Mouse (Mus musculus) spleen, embryonic (tissue): Measurements from ENCODE around the gene Cib4.

ENCODE experiments used
- CTCF ChIA-PET: fragments of 350-600 bp; sonication (Branson Sonifier 250); formaldehyde crosslinking; loops from one replicate; lab custom pipeline; 2022; lab: Charles Lee

Gene Cib4

GRCm38 (mm10) chr5:30574367-30574766 lies 28.7 kb upstream of the Cib4 start:
- CTCF ChIA-PET: no interaction called here

GRCm38 (mm10) chr5:30571820-30572219 lies 26.2 kb upstream of the Cib4 start:
- CTCF ChIA-PET: no interaction called here

GRCm38 (mm10) chr5:30568479-30568878 lies 22.8 kb upstream of the Cib4 start:
- CTCF ChIA-PET: no interaction called here

- CTCF ChIA-PET: no interaction called here
Observed at GRCm38 (mm10) chr5:30559986-30560493, 14.4 kb upstream of the Cib4 start.

GRCm38 (mm10) chr5:30559421-30559820 lies 13.8 kb upstream of the Cib4 start:
- CTCF ChIA-PET: no interaction called here

- CTCF ChIA-PET: no interaction called here
Observed at GRCm38 (mm10) chr5:30556284-30556683, 10.6 kb upstream of the Cib4 start.

- CTCF ChIA-PET: no interaction called here
Observed at GRCm38 (mm10) chr5:30554981-30555380, 9.3 kb upstream of the Cib4 start.

GRCm38 (mm10) chr5:30553936-30554335 lies 8.3 kb upstream of the Cib4 start:
- CTCF ChIA-PET: no interaction called here

- CTCF ChIA-PET: no interaction called here
Observed at GRCm38 (mm10) chr5:30552006-30552405, 6.4 kb upstream of the Cib4 start.

- CTCF ChIA-PET: no interaction called here
Observed at GRCm38 (mm10) chr5:30551022-30551638, 5.5 kb upstream of the Cib4 start.

GRCm38 (mm10) chr5:30550334-30551021 lies 4.8 kb upstream of the Cib4 start:
- CTCF ChIA-PET: interaction anchor here (0.6 kb wide), 1 partner anchor 514 kb away, joined by 12 read pairs; no protein-coding TSS in a partner anchor

- CTCF ChIA-PET: no interaction called here
Observed at GRCm38 (mm10) chr5:30548681-30549080, 3.0 kb upstream of the Cib4 start.

- CTCF ChIA-PET: no interaction called here
Observed at GRCm38 (mm10) chr5:30536051-30536570, 9.5 kb downstream of the Cib4 start.

GRCm38 (mm10) chr5:30534637-30535036 lies 11.0 kb downstream of the Cib4 start:
- CTCF ChIA-PET: no interaction called here

GRCm38 (mm10) chr5:30528906-30529305 lies 16.7 kb downstream of the Cib4 start:
- CTCF ChIA-PET: no interaction called here

GRCm38 (mm10) chr5:30527129-30527528 lies 18.5 kb downstream of the Cib4 start:
- CTCF ChIA-PET: no interaction called here

- CTCF ChIA-PET: no interaction called here
Observed at GRCm38 (mm10) chr5:30525920-30526836, 19.5 kb downstream of the Cib4 start.

GRCm38 (mm10) chr5:30524213-30524612 lies 21.4 kb downstream of the Cib4 start:
- CTCF ChIA-PET: no interaction called here

GRCm38 (mm10) chr5:30523131-30523530 lies 22.5 kb downstream of the Cib4 start:
- CTCF ChIA-PET: no interaction called here

GRCm38 (mm10) chr5:30522406-30522805 lies 23.2 kb downstream of the Cib4 start:
- CTCF ChIA-PET: no interaction called here

- CTCF ChIA-PET: no interaction called here
Observed at GRCm38 (mm10) chr5:30520214-30520732, 25.4 kb downstream of the Cib4 start.

GRCm38 (mm10) chr5:30519494-30519893 lies 26.1 kb downstream of the Cib4 start:
- CTCF ChIA-PET: no interaction called here
